Mouse (Mus musculus): ENCODE results near the gene Myof.

DNA sequence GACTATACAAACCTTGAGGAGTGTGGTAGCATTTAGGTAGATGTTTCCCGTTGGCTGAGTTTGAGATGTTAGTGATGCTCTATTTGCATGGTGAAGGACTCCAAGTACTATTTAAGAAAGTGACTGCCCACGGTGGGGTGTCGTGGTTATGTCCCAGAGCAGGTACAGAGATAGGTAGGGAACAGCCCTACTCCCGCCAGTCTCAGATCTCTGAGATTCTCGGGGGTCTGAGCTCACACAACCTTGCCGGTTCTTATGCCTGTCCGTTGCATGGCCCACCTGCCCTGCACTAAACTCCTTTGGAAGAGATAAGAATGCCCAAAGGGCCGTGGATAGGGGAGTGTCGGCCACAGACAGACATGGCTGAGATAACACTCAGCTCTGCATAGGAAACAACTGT is 12.2 kb downstream of the Myof start:
- TF ChIP-seq CTCF (IDR thresholded peaks at IDR 0.05; ENCODE audit: low read depth, low read length) (no peak), POLR2A (IDR thresholded peaks at IDR 0.05; ENCODE audit: extremely low read depth, insufficient read depth, low read length) (no peak)

Data from liver, adult 2 months (tissue).